Mouse (Mus musculus) brain, embryonic 14.5 days (tissue): ENCODE measurements around the gene Dapp1.

ENCODE experiments used
- CTCF ChIP-seq: fragments of 200-500 bp; IDR thresholded peaks from 2 replicates; pipeline ENCODE4 v1.5.1; 2012; ENCODE audit warnings: inconsistent platforms, mild to moderate bottlenecking, moderate library complexity, borderline replicate concordance; ENCODE audit not compliant: insufficient read depth, insufficient read length; ENCODE audit errors: extremely low read depth
- POLR2A ChIP-seq: fragments of 200-500 bp; IDR thresholded peaks from 2 replicates; pipeline ENCODE4 v1.6.1; 2012; ENCODE audit warnings: mild to moderate bottlenecking, inconsistent platforms, borderline replicate concordance; ENCODE audit not compliant: poor library complexity, insufficient read depth, insufficient read length, severe bottlenecking; ENCODE audit errors: extremely low read depth

GRCm38 (mm10) chr3:138000724-138001069 lies 19.4 kb upstream of the Dapp1 start:
- TF ChIP-seq CTCF (no peak), POLR2A (no peak)
